Mouse (Mus musculus): Measurements from ENCODE around the gene Gm21852. TPM values are rescaled to one million over a fixed set of nuclear protein-coding genes. Genes with fewer than 3 reads are reported as not detected.

Gene Gm21852
- polyA plus RNA-seq (2021; fragmentation: Nextera tagmentation): not detected in 2 replicates
- long read RNA-seq, experiment 1: 0 reads
- long read RNA-seq, experiment 2: 0 reads

GRCm38 (mm10) chrY:40651896-40652295, at the start of gene Gm21852:
TSS of gene Gm21852 (minus strand) at chrY:40651996.

Small RNA genes within 50 kb of the gene (microRNA-seq; reads per million reads assigned to microRNA genes)
- gene Gm27466: not detected
- not detected for gene Gm28018

Other genes starting within 250 kb of the Gm21852 start
- gene Gm21797, start 123.8 kb upstream of the Gm21852 start, polyA plus RNA-seq (2021; fragmentation: Nextera tagmentation): not detected in 2 replicates
- not detected in 2 replicates for gene Gm20795, start 152.9 kb upstream of the Gm21852 start, polyA plus RNA-seq (2021; fragmentation: Nextera tagmentation)